Mouse (Mus musculus) right cerebral cortex, adult 18-20 months (tissue): Measurements from ENCODE around the gene Wdr59.
A peak's percentile ranks its signal among the peaks of the same experiment; 100 is the strongest.
"Not testable (repeated sequence)": the region's sequence is repeated elsewhere in the genome, so short reads cannot be mapped to it uniquely, and the experiment has no call there.

ENCODE experiments used
- DNase-seq: peaks from one replicate; pipeline ENCODE4 v3.0.0; 2022; ENCODE audit warnings: mixed read lengths

The Wdr59 gene

GRCm38 (mm10) chr8:111537765-111538158 is 15.9 kb upstream of the Wdr59 start:
- no peak for DNase-seq

DNA sequence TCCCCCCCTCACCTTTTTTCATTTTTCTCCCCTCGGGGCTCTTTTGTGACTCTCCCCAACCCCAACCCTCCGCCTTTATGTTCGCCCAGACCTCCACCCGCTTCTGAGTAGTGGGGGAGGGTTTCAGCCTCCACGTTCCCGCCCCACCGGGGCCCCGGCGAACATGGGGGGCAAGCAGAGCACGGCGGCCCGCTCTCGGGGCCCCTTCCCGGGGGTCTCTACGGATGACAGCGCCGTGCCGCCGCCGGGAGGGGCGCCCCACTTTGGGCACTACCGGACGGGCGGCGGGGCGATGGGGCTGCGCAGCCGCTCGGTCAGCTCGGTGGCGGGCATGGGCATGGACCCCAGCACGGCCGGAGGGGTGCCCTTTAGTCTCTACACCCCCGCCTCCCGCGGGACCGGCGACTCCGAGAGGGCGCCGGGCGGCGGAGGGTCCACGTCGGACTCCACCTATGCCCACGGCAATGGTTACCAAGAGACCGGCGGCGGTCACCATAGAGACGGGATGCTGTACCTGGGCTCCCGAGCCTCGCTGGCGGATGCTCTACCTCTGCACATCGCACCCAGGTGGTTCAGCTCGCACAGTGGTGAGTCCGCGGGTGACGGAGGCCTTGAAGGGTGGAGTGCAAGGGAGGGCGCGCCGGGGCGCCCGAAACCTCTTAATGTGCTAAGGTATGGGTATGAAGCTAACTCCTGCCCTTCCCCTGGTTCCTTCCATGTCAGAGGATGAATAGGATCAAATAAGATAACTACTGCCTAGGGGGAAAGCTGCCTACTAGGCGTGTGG is 15.3 kb upstream of the Wdr59 start:
- DNase-seq, result peak; percentile 41

- peak; percentile 72 for DNase-seq
Measured at GRCm38 (mm10) chr8:111536031-111536977, 14.4 kb upstream of the Wdr59 start, which contains the start of gene Znrf1. Gene Znrf1 (plus strand): TSS chr8:111536097.

DNA sequence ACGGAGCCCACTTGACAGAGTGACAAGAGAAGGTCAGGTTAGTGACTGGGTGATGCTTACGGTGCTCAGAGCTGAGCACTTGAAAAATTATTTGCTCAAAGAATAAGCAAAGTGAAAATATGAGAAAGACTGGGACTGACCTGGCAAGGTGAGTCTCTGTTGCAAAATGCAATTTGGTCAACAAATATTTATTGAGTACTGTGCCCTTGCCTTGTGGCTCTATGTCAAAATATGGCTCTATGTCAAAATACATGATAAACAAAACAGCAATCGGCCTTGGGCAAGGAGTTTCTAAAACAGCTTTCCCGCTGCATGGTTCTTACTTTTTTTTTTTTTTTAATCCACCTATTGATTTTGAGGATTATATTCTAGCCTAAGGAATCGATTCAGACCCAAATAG is 13.6 kb upstream of the Wdr59 start:
- DNase-seq, result no peak

DNA sequence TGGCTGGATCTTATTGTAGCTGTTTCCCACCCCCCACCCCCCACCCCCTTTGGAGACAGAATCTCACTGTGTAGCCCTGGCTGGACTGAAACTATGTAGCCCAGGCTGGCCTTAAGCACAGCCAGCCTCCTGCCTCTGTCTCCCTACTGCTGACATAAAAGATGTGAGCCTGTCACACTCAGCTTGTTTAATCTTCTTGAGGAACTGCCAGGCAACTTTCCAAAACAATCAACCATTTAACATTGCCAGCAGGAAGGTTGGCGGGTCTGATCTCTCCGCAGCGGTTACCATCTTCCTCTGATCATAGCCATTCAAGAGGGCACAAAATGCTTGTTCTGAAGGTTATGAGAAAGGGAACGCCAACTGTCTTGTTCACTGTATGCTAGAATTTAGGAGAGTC is 11.6 kb upstream of the Wdr59 start:
- DNase-seq, result no peak

DNA sequence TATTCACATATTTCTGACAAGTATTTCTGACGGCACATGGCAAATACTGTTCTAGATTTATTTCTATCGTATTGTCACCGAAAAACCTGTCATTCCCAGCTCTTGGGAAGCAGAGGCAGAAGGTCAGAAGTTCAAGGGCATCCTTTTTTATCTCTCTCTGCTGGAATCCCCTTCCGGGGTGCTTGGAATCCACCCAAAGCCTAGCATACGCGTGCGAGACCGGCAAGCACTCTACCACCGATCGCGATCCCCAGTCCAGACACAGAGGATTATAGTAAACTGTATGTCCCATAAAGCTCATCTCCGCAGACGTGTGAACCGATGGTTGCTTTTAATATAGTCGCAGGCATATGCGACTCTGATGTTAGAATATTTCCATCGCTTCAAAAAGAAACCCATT is 9.7 kb upstream of the Wdr59 start:
- no peak for DNase-seq

GRCm38 (mm10) chr8:111531191-111531590 is 9.3 kb upstream of the Wdr59 start:
- DNase-seq, result no peak

- DNase-seq, result no peak
Measured at GRCm38 (mm10) chr8:111528071-111528470, 6.2 kb upstream of the Wdr59 start.

DNA sequence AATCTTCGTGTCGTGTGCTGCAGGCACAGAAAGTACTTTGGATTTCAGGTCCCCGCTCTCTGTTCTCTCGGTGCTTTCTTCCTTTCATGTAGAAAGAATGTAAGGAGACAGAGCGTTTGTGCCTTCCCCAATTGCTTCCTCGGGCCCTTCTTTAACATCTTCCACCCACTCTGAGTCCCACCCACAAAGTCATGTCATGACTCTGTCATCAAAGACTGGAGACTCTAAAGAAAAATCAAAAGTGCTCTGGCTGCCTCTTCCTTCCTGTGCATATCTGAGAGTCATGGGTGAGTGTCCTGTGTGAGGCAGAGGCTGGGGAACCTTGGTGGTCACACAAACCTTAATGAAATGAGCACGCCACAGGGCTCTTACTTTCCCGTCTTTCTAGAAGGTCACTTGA is 5.3 kb upstream of the Wdr59 start:
- DNase-seq, result no peak

- no peak for DNase-seq
Measured at GRCm38 (mm10) chr8:111526403-111527024, 4.6 kb upstream of the Wdr59 start.

DNA sequence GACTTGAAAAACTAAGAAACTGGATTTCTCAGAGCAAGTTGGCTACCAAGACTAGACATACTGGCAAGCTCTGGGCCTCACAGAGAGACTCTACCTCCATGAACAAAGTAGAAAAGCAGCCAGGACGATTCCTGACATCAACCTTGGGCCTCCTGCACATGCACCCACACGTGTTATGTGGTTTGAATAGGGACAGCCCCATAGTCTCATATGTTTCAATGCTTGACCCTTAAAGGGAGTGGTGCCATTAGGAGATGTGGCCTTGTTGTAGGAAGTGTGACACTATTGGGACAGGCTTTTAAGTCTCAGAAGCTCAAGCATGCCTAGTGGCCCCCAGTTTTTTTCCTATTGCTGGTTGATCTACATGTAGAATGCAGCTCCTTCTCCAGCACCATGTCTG is 4.4 kb downstream of the Wdr59 start:
- no peak for DNase-seq

GRCm38 (mm10) chr8:111516451-111517035 is 5.3 kb downstream of the Wdr59 start:
- DNase-seq, result no peak

DNA sequence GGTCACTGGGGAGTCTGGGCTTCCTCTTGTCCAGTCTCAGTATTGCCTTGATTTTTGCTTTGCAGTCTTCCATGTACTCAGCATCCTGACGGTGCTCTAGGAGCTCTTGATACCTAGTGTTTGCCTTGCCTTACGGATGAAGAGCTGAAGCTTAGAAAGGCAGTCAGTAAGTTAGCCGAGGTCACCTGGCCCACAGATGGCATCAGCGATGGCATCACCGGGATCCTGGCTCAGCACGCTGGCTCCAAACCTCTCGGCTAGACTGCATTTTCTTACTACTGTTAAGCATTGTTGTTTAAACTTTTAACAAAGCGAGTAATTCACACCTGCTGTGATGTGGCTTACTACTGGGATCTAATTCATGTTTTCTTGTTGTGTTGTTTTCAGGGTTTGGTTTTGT is 8.4 kb downstream of the Wdr59 start:
- no peak for DNase-seq

DNA sequence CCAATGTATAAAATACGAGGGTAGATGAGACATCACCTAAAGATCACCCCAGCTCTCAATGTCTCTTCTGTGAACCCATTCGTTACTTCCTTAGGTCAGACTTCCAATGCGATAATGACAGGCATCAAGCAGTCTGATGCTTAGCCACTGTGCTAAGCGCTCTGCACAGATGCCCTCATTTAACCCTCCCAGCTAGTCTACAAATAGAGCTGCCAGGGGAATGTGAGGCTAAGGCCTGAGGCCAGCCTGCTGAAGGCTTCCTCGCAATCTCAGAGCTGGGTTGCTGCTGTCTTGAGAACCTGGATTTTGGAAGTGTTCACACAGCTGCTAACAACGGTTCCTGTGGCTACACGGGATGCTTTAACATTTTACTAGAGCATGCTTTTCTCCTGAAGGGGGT is 9.0 kb downstream of the Wdr59 start:
- DNase-seq, result no peak

DNA sequence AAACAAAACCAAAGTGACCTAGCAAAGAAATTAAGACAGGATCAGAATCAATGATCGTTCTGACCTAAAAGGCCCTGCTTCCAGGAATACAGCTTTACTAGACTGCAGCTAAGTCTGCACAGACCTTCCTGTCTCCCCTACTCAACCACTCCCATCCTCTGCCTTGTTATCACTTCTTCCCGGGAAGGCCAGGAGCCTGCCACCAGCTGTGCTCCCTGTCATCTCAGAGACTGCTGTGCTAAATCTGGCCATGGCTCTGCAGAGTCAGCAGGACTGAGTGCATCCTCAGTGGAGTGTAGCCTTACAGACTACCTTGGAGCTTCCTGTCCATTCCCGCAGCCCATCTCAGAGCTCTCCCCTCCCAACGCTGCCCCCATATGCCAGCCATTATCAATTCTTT is 11.5 kb downstream of the Wdr59 start:
- DNase-seq, result no peak

DNA sequence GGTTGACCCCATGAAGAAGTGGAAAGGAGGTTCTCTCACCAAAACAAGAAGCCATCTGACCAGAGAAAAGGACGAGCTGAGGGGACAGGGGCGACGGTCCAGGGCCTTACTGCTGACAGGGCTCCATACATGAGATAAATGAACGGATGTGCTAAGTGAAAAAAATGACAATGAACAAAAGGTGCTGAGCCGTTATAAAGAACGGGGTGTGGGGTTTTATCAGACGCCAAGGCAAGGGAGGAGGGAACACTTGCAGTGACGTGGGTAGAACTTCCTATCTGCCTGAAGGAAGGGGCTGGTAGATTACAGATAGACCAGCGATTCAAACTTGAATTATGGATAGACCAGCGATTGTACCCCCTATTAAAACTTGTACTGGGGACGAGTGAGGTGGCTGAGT is 12.6 kb downstream of the Wdr59 start:
- DNase-seq, result no peak

DNA sequence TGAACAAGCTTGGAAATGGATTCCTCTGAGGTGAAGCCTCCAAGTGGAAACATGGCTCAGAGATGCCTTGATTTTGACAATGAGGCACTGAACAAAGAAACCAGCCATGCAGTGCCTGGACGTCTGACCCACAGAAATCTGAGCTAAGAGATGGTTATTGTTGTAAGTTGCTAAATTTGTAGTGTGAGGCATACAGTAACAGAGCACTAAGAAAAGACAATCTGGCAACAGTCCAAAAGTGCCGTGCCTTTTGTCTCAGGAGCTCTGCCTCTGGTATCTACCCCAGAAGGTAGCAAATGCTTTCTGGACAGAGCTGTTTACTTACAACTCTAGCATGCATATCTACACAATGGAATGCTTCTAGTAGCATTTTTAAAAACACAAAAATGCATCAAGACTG is 13.3 kb downstream of the Wdr59 start:
- no peak for DNase-seq

DNA sequence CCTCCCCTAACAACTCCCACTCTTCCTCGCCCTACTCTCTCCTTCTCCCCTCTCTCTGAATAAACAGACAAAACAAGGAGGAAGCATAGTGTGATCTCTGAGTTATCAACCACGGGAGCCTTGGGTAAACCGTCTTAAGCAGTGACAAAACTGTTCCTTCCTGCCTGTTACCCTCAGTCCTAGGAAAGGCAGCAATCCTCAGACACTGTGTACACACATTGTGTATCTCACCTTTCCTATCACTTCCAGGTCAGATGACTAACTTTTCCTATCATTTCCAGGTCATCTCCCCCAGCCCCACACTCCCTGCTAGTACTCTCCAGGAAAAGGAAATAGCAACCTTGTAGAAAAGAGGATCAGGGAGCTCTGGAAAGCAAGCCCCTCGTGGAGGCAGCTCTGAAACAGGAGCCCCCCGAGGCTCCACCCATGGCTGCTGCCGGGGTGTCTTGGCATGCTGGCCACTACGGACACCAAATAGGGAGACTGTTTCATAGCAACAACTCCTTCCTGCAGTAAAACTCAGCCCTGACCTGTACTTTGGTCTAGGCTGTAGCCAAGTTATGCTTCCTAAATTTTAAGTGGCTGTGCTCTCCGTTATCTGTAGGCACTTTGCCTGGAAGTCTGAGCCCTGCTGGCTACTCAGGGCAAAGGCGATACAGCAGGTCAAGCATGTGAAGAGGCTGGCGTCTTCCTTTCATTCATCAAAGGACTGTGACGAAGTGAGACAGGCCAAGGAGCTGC is 20.0 kb downstream of the Wdr59 start:
- DNase-seq, result no peak

DNA sequence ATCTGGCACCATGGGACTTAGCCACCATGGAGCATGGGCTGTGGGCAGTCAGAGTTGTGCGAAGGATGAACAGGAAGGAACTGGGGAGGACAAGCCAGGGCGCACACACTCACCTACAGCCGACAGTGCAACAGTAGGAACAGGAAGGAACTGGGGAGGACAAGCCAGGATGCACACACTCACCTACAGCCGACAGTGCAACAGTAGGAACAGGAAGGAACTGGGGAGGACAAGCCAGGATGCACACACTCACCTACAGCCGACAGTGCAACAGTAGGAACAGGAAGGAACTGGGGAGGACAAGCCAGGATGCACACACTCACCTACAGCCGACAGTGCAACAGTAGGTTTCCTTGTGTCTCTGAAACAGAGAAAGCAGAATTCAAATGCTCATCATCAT is 23.6 kb downstream of the Wdr59 start:
- DNase-seq, result not testable (repeated sequence)

GRCm38 (mm10) chr8:111496326-111496725 is 25.6 kb downstream of the Wdr59 start:
- no peak for DNase-seq

DNA sequence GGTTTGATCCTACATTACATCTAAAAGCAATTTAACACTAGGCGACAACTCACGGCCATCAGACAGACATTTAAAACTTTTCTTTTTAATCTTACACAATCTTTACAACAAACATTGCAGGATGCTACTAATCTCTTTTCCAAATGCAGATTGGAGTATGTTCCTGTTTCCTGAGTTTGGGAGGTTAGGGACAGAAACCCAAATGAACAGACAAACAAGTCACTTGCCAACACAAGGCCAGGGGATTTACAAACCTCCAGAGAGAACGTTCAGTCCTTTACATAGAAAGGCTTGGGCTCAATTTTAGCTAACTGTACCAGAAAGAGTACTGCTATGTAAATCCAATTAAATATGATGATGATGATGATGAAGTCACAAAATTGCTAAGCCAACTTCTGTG is 28.7 kb downstream of the Wdr59 start:
- no peak for DNase-seq

- DNase-seq, result no peak
Measured at GRCm38 (mm10) chr8:111492508-111492907, 29.4 kb downstream of the Wdr59 start.
